Mouse (Mus musculus) intestine, embryonic 15.5 days (tissue): ENCODE measurements around the gene Abracl. TPM values are rescaled to one million over a fixed set of nuclear protein-coding genes. Genes with fewer than 3 reads are reported as not detected.

ENCODE experiments used
- ATAC-seq: fragments of 200-750 bp; cut with Nextera tagmentation; 2 replicates; pipeline ENCODE4 v1.8.0; 2017; ENCODE audit warnings: moderate TSS enrichment, moderate library complexity
- H3K27ac ChIP-seq: fragments of 300-500 bp; sonication (generic); 2 replicates; pipeline ENCODE4 v1.5.1; 2015; ENCODE audit warnings: mild to moderate bottlenecking, inconsistent platforms
- H3K27me3 ChIP-seq: fragments of 300-500 bp; sonication (generic); replicated peaks from 2 replicates; pipeline ENCODE4 v1.6.1; 2015; ENCODE audit warnings: inconsistent platforms
- H3K36me3 ChIP-seq: fragments of 300-500 bp; sonication (generic); 2 replicates; pipeline ENCODE4 v1.6.1; 2015; ENCODE audit warnings: inconsistent platforms
- H3K4me1 ChIP-seq: fragments of 300-500 bp; sonication (generic); replicated peaks from 2 replicates; pipeline ENCODE4 v1.6.1; 2015; ENCODE audit warnings: inconsistent platforms
- H3K4me2 ChIP-seq: fragments of 300-500 bp; sonication (generic); replicated peaks from 2 replicates; pipeline ENCODE4 v1.6.1; 2015; ENCODE audit warnings: mild to moderate bottlenecking, inconsistent platforms
- H3K4me3 ChIP-seq: fragments of 300-500 bp; sonication (generic); replicated peaks from 2 replicates; pipeline ENCODE4 v1.5.1; 2015; ENCODE audit warnings: inconsistent platforms
- H3K9ac ChIP-seq: fragments of 300-500 bp; sonication (generic); 2 replicates; pipeline ENCODE4 v1.6.1; 2015; ENCODE audit warnings: inconsistent platforms
- H3K9me3 ChIP-seq: fragments of 300-500 bp; sonication (generic); 2 replicates; pipeline ENCODE4 v1.6.1; 2016; ENCODE audit warnings: inconsistent platforms
- WGBS: fragments of 180-500 bp; shearing (Covaris S2); methylation state at CpG from one replicate; pipeline ENCODE4 v1.1.7; 2015; 5-methylcytosine and 5-hydroxymethylcytosine counted together
- polyA plus RNA-seq: library from polyadenylated mRNA; unstranded; fragments of >200 nt; fragmentation: Nextera tagmentation; extraction: Ambion mirVana; gene quantifications from 2 replicates; pipeline ENCODE4 v1.2.1, GENCODE M21; 2015

Gene Abracl
- polyA plus RNA-seq, 1 experiment from 2014 or later = 194 TPM

DNA sequence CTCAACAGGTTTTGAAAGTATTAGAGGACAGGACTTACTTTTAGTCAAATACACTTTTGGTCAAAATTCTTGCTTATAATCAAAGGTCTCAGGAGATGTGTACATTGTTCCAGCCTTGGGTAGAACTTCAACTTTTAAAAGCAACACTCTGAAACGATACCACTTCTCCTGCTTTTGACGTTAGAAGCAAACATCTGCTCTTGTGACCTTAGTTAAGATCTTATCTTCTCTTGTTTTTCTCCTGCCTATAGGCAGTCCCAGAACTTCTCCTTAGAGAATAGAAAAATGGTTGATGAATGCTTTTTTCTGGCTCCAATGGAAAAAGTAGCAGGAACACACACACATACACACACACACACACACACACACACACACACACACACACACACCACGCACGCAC is 57.0 kb downstream of the Abracl start:
- H3K4me2 ChIP-seq = no peak overlapping the region
- H3K27me3 ChIP-seq = no peaks in the 10 kb centered on the region
- 56% methylated on average over 4 of the region's 4 CpGs for WGBS
- no peaks in the 10 kb centered on the region for H3K4me1 ChIP-seq
- H3K36me3 ChIP-seq = no peaks in the 10 kb centered on the region
- H3K27ac ChIP-seq = no peak overlapping the region
- H3K9ac ChIP-seq = no peak overlapping the region
- no peaks in the 10 kb centered on the region for H3K9me3 ChIP-seq
- H3K4me3 ChIP-seq = no peak overlapping the region
- no peak for ATAC-seq

Other genes with a start within 250 kb of the Abracl start
- gene Txlnb, start 227.1 kb downstream of the Abracl start, polyA plus RNA-seq = 0.18 and 0.28 TPM in 2 replicates
- gene Heca, start 75.2 kb downstream of the Abracl start, polyA plus RNA-seq = 3.2 and 3.5 TPM in 2 replicates
- gene Reps1, start 32.6 kb upstream of the Abracl start, polyA plus RNA-seq = 14.8 and 15.1 TPM in 2 replicates
- 0.11 TPM in 1 of 2 replicates, not detected in the other for gene Ect2l, start 187.6 kb upstream of the Abracl start, polyA plus RNA-seq
- gene Ccdc28a, start 211.7 kb upstream of the Abracl start, polyA plus RNA-seq = 22.1 and 24.6 TPM in 2 replicates